Mouse (Mus musculus) thymus, postnatal 4 days (tissue): Measurements from ENCODE around the gene Slc24a2.
A peak's percentile ranks its signal among the peaks of the same experiment; 100 is the strongest.

Source experiments
- DNase-seq: peaks from one replicate; pipeline ENCODE4 v3.0.0; 2021

Gene Slc24a2

GRCm38 (mm10) chr4:87036507-87036906 lies 193.8 kb downstream of the Slc24a2 start:
- DNase-seq, result no peak

DNA sequence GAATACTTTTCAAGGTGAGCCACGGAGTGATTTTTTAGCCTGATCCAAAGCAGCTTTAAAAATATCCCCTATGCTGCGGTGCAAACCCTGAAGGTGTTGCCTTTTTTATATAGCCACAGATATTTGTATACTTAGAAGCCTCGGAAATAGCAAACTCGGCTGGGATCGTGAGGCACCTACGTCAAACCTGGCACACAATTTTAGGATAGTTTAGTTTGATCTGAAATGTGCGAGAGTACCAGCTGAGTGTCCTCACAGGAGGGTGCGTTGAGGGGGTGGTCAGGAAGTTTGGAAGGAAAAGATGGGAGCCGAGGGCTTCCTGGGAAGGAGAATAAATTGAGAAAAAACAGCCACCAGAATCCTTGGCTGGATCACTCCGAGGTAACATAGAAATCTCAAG lies 194.6 kb downstream of the Slc24a2 start:
- DNase-seq, result no peak

- no peak for DNase-seq
These were observed 197.6 kb downstream of the Slc24a2 start for GRCm38 (mm10) chr4:87032632-87033031.

- no peak for DNase-seq
These were observed 199.2 kb downstream of the Slc24a2 start for GRCm38 (mm10) chr4:87031076-87031475.

DNA sequence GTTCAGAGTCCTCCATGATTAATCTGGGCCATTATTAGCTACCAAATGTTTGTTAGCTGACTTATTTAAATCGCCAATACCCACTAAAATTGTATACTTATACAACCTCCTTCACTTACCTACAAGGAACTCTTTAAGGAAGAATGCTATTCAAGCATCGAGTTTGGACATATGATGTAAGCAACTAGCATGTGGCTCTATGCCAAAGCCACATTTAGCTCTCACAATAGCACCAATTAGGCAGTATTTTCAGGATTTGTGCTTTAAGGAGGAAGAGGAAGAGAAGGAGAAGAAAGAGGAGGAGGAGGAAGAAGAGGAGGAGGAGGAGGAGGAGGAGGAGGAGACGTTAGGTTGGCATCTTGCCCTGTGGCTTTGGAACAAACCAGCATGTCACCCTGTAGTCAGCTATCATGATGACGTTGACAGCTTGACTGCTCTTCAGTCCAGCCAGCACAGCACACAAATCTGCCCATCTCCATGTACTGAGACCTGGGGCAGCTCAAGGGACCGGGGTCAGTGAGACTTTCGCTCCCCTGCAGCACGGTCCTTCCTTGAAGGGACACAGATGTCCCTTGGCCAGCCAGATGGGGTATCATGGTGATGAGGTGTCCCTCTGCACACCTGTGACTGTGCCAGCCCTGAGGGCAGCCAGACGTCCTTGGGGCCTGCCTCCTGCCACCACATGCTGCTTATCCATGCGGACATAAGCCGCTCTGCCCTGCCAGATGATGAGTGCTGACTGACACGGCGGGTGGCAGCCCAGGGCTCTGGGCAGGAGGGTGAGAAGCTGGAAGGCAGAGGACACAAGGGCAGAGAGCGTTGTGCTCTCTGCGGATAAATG lies 203.7 kb downstream of the Slc24a2 start:
- no peak for DNase-seq

DNA sequence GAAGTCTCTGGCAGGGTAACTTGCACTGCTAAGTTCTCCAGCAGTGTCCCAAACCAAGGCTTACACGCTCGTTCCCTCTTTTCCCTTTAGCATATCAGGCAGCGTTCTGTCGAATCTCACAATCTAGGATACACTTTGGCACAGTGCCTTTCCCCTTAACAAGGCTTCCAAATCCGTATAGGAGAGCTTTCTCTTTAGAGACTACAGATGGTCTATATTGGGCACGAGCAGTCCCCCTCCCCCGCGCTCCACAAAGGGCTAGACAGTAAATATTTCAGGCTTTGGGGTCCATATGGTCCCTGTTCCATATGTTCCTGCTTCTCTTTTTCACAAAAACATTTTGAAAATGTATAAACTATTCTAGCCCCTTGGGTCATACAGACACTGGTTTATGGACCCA lies 205.7 kb downstream of the Slc24a2 start:
- DNase-seq, result no peak

GRCm38 (mm10) chr4:87021542-87021941 lies 208.7 kb downstream of the Slc24a2 start:
- DNase-seq, result no peak

DNA sequence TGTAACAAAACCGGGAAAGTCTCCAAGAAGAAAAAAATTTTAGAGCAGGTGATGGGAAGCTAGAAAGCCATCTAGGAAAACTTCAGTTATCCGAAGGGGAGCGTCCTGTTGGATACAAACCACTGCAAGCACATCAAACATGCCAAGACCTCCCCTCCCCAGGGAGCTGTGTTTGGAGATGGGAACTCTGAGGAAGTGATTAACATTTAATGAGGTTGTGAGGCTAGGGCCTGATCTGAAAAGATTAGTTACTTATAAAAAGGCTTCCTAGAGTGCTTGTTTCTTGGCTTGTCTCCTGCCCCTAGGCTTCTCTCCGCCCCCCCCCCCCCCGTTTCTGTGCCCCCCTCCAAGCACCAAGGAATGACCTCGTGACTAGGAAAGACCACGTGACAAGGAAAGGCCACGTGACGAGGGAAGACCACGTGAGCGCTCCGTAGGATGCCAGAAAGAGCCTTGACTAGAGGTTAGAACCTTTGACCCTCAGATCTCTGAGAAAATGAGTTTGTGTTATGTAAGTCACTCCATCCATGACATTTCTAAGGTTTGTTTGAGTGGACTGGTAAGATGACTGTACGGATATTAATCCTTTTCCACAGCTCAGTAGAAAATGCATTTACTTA lies 210.7 kb downstream of the Slc24a2 start:
- no peak for DNase-seq

DNA sequence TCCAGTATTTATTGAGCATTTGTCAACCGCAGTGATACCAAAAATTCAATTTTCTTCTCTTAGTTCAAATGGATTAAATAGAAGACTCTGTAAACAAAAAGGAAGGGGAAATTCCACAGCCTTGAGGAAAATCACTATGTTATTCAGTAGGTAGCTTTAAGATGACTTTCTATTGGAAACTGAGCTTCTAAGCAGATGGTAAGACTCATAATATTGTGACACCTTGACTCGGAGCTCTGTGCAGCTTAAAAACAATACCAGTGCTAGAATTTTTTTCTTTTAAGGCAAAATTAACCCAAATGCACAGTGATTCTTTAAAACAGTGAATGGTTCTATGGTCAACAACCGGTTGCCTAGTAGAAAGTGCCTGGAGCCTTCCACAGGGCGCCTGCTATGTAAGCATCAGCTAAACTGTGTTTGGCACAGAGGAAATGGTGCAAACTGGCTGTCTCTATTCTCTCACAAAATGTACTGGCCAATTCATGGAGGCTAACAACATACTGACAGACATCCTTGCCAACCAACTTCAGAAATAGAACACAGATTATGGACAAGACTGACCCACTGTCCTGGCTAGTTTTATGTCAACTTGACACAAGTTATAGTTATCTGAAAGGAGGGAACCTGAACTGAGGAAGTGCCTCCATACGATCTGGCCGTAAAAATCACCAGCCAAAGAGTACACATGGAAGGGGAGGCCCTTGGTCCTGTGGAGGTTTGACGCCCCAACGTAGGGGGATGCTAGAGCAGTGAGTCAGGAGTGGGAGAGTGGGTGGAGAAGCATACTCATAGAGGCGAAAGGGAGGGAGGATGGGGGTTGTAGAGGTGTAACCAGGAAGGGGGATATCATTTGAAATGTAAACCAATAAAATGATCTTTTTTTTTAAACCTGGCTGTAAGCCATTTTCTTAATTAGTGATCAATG lies 211.9 kb downstream of the Slc24a2 start:
- no peak for DNase-seq

GRCm38 (mm10) chr4:87017464-87017863 lies 212.8 kb downstream of the Slc24a2 start:
- no peak for DNase-seq

GRCm38 (mm10) chr4:87015746-87016145 lies 214.5 kb downstream of the Slc24a2 start:
- no peak for DNase-seq

- DNase-seq, result no peak
These were observed 216.3 kb downstream of the Slc24a2 start for GRCm38 (mm10) chr4:87013721-87014620.

DNA sequence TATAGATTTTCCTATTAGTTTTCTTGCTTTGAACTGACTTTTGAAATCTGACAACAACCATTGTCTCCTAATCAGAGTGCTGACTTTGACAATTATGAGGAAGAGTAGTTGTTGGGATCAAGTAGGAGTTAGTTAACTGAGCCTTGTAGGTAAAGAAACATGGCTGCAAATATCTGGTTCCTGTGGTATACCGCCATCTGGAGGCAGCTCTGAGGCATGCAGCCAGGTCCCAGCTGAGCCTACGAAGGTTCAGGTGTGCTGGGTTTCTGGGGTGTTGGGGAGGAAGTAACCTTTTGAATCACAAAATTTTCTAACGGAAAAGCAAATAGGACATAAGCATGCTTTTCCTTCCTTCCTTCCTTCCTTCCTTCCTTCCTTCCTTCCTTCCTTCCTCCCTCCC lies 237.8 kb downstream of the Slc24a2 start:
- DNase-seq, result peak; percentile 9

DNA sequence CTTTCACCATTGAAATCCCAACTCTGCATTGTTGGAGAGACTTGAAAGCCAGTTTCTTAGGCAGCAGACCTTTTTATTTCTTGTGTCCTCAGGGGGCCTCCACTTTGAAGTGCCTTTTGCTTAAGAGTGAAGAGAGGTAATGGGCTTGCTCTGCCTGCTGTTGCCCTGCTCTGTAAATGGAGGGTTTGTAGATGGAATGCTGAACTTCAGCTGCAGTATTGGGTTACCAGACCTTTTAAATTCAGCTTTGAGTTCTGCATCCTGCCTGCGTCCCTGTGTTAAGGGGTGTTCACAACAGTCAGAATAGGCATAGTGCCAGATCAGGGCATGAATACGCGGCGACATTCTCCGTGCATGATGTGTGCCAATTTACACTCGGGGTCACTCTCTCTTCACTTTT lies 241.0 kb downstream of the Slc24a2 start:
- no peak for DNase-seq

DNA sequence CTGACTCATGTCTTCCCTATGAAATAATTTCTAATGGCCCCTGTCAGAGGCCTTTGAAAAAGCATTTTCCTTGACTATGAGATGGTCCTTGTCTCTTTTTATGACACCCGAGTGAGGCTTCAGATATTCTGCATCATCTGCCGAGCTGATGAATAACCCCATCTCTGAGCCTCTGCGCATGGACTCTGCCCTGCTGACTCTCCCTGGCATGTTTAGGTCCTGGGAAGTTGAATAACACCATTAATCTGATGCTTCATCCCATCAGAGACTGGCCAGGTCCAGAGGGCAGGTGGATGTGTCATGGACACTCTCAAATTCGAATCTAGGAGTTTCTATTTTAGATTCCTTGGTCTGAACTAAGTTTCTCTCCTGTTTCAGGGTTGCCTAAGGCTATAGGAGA lies 242.4 kb downstream of the Slc24a2 start:
- DNase-seq, result no peak

- DNase-seq, result no peak
These were observed 253.0 kb downstream of the Slc24a2 start for GRCm38 (mm10) chr4:86977272-86977671.

- DNase-seq, result peak; percentile 45
These were observed 272.5 kb downstream of the Slc24a2 start for GRCm38 (mm10) chr4:86957576-86958411.

DNA sequence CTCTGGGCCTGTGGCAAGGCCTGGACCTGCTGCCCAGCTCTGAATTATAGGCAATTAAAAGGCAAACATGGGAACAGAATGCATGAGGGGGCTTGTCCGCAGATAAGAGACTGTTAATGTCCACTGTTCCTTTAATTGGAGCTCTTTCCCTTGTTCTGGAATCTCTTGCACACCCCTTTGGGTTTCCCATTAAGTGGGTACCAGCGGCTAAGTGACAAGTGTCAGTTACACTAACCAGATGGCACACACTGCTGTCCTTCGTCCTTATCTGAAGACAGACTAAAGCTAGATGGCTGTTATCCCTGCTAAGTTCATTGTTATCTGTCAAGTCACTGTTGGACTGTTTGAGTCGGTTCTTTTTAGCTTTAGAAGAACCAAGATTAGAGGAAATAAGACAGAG lies 274.8 kb downstream of the Slc24a2 start:
- no peak for DNase-seq

GRCm38 (mm10) chr4:86953519-86953918 lies 276.8 kb downstream of the Slc24a2 start:
- DNase-seq, result no peak

DNA sequence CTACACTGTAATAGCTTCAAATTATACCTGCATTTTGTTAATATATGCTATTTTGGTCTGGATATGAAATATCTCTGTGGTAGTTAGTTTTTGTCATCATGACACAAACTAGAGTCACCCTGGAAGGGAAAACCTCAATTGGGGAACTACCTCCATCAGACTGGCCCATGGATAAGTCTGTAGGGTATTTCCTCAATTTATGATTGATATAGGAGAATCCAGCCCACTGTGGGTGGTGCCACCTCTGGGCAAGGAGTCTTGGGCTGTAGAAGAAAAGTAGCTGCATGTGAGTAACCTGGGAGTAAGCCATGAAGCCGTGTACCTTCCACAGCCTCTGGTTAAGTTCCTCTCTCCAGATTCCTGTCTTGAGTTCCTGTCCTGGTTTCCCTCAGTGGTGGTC lies 281.5 kb downstream of the Slc24a2 start:
- DNase-seq, result no peak

GRCm38 (mm10) chr4:86943296-86943695 lies 287.0 kb downstream of the Slc24a2 start:
- no peak for DNase-seq
